Mouse (Mus musculus): ENCODE results near the gene Mlxip.

DNA sequence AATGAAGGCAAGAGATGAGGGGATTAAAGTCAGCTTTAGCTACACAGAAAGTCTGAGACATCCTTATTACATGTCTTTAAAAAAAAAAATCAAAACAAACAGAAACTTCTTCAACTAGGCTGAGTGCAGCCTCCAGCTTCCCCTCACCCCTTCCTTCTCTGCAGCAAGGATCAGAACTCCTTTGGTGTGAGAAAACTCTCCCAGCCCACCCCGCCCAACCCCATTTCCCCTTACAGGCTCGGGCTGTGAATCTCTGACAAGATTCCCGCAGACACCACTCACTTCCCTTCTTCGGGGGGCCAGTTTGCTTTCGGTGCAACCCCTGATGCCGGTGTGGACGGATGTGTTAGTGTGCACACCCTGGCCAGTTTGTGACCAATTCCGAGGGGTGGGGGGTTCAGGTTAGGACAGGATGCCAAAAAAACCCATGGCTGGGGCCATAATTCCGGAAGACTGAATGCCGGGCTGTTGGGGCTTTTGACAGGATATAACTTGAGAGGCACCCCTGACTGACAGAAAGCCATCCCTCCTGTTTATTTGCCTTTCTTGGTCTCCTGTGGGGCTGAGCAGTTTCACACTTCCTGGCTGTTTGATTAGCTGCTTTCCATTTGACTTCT lies 76.3 kb downstream of the Mlxip start:
- no peak for TF ChIP-seq POLR2A (IDR thresholded peaks at IDR 0.05; ENCODE audit: low read depth, low read length)
- TF ChIP-seq CTCF (IDR thresholded peaks at IDR 0.05; ENCODE audit: borderline replicate concordance, insufficient read depth, low read length): no peak
